Mouse (Mus musculus) limb, embryonic 14.5 days (tissue): ENCODE results near the gene Capn12. TPM values are rescaled to one million over a fixed set of nuclear protein-coding genes. Genes with fewer than 3 reads are reported as not detected.
A peak's percentile ranks its signal among the peaks of the same experiment; 100 is the strongest.

Experiments used
- ATAC-seq: fragments of 200-750 bp; cut with Nextera tagmentation; 2 replicates; pipeline ENCODE4 v1.8.0; 2017; ENCODE audit warnings: low read depth, moderate number of reproducible peaks, moderate TSS enrichment; ENCODE audit not compliant: low FRiP score
- DNase-seq: peaks from one replicate; pipeline ENCODE4 v3.0.0-alpha.2; 2015; ENCODE audit warnings: low spot score
- H3K27ac ChIP-seq: fragments of 300-500 bp; sonication (generic); replicated peaks from 2 replicates; pipeline ENCODE4 v1.5.1; 2014; ENCODE audit warnings: low read depth, mild to moderate bottlenecking, low read length, moderate library complexity, mixed read lengths
- H3K27me3 ChIP-seq: fragments of 300-500 bp; sonication (generic); 2 replicates; pipeline ENCODE4 v1.6.1; 2014; ENCODE audit warnings: low read length, mixed read lengths; ENCODE audit not compliant: control insufficient read depth, insufficient read depth
- H3K36me3 ChIP-seq: fragments of 300-500 bp; sonication (generic); 2 replicates; pipeline ENCODE4 v1.6.1; 2014; ENCODE audit warnings: mild to moderate bottlenecking, low read length, moderate library complexity, mixed read lengths; ENCODE audit not compliant: control insufficient read depth, insufficient read depth
- H3K4me1 ChIP-seq: fragments of 300-500 bp; sonication (generic); 2 replicates; pipeline ENCODE4 v1.6.1; 2014; ENCODE audit warnings: antibody characterized with exemption, low read length, mixed read lengths; ENCODE audit not compliant: control insufficient read depth, insufficient read depth
- H3K4me2 ChIP-seq: fragments of 300-500 bp; sonication (generic); replicated peaks from 2 replicates; pipeline ENCODE4 v1.6.1; 2014; ENCODE audit warnings: low read depth, mild to moderate bottlenecking, low read length, moderate library complexity; ENCODE audit not compliant: severe bottlenecking
- H3K4me3 ChIP-seq: fragments of 300-500 bp; sonication (generic); replicated peaks from 2 replicates; pipeline ENCODE4 v1.5.1; 2014; ENCODE audit warnings: low read length
- H3K9ac ChIP-seq: fragments of 300-500 bp; sonication (generic); 2 replicates; pipeline ENCODE4 v1.6.1; 2014; ENCODE audit warnings: mild to moderate bottlenecking, low read depth, low read length, moderate library complexity; ENCODE audit not compliant: severe bottlenecking
- H3K9me3 ChIP-seq: fragments of 300-500 bp; sonication (generic); 2 replicates; pipeline ENCODE4 v1.6.1; 2016; ENCODE audit warnings: low read length; ENCODE audit not compliant: control insufficient read depth
- POLR2A ChIP-seq: fragments of 200-500 bp; IDR thresholded peaks from 2 replicates; pipeline ENCODE4 v1.8.0; 2012; ENCODE audit warnings: inconsistent platforms, mild to moderate bottlenecking, moderate library complexity, borderline replicate concordance; ENCODE audit not compliant: insufficient read depth, insufficient read length; ENCODE audit errors: extremely low read depth
- WGBS: fragments of 180-500 bp; shearing (Covaris S2); extraction: QIAGEN DNeasy Blood & Tissue Kit; methylation state at CpG from one replicate; pipeline ENCODE4 v1.1.7; 2014; 5-methylcytosine and 5-hydroxymethylcytosine counted together
- polyA plus RNA-seq, 2 experiments: library from polyadenylated mRNA; depleted of rRNA in 1 of 2; stranded (reverse) in 1 of 2; unstranded in 1 of 2; fragments of >200 nt; fragmentation: Nextera tagmentation in 1 of 2; extraction: Ambion mirVana in 1 of 2; gene quantifications; 2 replicates each; pipeline versions ENCODE4 v1.2.1 to v1.2.3; 2012 to 2014

Gene Capn12
- polyA plus RNA-seq, 2 experiments: 0.25 to 0.58 TPM

DNA sequence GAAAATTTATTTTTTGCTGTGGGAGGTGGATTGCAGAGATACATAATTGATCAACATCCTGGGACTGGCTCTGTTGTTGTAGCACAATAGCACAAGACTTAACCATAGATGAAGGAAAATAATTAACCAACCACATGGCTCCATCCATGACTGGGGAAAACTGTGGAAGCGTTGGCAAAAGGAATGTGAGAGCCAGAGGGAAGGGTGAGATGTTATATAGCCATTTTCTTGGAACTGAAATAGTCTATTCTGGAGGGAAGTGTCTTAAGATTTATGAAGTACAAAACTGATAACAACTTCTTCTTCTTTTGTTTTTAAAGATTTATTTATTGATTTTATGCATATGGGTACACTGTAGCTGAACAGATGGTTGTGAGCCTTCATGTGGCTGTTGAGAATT lies 33.9 kb upstream of the Capn12 start:
- WGBS: 69% methylated on average over 1 of the region's 1 CpGs
- no peaks in the 10 kb centered on the region for H3K27me3 ChIP-seq
- DNase-seq: no peak
- no peaks in the 10 kb centered on the region for H3K36me3 ChIP-seq
- H3K9me3 ChIP-seq: no peaks in the 10 kb centered on the region
- no peak for ATAC-seq
- TF ChIP-seq POLR2A: no peak
- H3K4me1 ChIP-seq: peaks cover 14% of the 10 kb centered on the region
- no peak overlapping the region for H3K9ac ChIP-seq
- H3K27ac ChIP-seq: no peak overlapping the region
- H3K4me3 ChIP-seq: no peak overlapping the region
- no peak overlapping the region for H3K4me2 ChIP-seq

DNA sequence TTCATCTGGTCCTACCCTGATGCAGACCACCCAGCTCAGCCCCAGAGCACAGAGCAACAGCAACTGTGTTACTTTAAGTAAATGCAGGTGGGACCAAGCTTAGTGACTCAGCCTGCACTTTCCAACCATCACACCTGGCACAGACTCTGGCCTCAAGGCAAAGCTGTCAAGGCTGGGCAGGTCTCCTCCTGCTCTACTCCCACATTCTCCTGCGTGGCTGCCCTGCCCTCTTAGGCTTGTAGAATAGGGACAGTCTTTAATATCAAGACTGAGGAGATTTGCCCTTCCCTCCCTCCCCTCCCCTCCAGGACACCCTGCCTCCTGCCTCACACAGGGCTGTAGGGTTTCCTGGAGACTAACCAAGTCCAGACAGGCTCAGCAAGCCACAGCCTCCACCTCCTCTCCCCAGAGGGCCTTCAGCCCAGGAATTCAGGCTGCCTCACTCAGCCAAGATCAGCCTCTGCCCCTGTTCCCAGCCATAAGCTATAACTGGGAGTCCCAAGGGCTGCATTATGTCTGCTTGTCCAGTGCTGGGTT lies 31.5 kb upstream of the Capn12 start:
- 19% methylated on average over 1 of the region's 1 CpGs for WGBS
- peak; percentile 64 for DNase-seq

DNA sequence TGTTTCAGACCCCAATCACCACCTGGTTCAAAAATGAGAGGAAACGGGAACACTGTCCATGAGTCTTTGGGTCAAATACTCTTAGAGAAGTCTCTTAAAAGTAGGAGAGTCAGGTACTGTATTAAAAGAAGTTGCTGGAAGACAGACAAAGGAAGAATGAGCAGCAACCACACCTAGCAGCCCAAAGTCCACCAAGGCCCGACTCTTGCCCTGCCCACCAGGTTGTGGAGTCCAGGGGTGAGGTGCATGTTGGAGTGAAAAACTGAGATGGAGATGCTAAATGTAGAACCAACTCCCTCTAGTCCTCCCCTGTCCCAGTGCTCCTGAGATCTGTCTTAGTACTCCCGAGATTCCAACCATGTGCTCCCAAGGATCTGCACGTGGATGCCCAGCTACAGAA lies 30.6 kb upstream of the Capn12 start:
- Histone ChIP-seq H3K9ac (0 out of 2 replicates have a peak overlapping the region, but pooled peaks have one; percentile 28), H3K27ac (peak overlapping the region; percentile 67; the same call in 1 of the 2 replicates), H3K4me1 (peaks cover 14% of the 10 kb centered on the region), H3K36me3 (no peaks in the 10 kb centered on the region), H3K4me2 (no peak overlapping the region), H3K27me3 (no peaks in the 10 kb centered on the region), H3K9me3 (no peaks in the 10 kb centered on the region), H3K4me3 (no peak overlapping the region)
- ATAC-seq (no peak), DNase-seq (no peak)
- WGBS: 80% methylated on average over 4 of the region's 4 CpGs
- TF ChIP-seq POLR2A: no peak

More for the DNA sequence above, 31.5 kb upstream of the Capn12 start:
- Histone ChIP-seq H3K9me3 (no peaks in the 10 kb centered on the region), H3K9ac (peak overlapping the region; percentile 31; the same call in 1 of the 2 replicates), H3K27ac (peak overlapping the region; percentile 67), H3K36me3 (no peaks in the 10 kb centered on the region), H3K4me1 (peaks cover 14% of the 10 kb centered on the region), H3K4me2 (no peak overlapping the region), H3K4me3 (no peak overlapping the region), H3K27me3 (no peaks in the 10 kb centered on the region)
- peak; percentile 78 for ATAC-seq
- no peak for TF ChIP-seq POLR2A

DNA sequence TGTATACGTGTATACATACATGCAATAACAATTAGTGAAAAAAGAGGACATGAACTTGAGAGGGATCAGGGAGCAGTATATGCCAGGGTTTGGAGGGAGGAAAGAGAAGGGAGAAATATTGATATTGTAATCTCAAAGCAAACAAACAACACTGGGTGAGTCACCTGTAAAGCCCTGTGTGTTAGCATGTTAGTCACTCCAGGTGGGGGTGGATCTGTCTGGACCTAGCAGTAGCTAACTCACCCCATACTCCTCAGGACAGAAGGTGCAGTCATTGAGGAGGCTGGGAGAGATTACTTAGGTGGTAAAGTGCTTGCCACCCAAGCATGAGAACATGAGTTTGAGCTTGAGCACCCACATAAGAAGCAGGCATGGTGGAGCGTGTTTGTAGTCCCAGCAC lies 21.3 kb upstream of the Capn12 start:
- 90% methylated on average over 2 of the region's 2 CpGs for WGBS
- H3K4me2 ChIP-seq: no peak overlapping the region
- no peak overlapping the region for H3K27ac ChIP-seq
- TF ChIP-seq POLR2A: no peak
- H3K4me1 ChIP-seq: peaks cover 12% of the 10 kb centered on the region
- H3K9ac ChIP-seq: no peak overlapping the region
- H3K4me3 ChIP-seq: no peak overlapping the region
- H3K9me3 ChIP-seq: 0 out of 2 replicates have a peak, but pooled peaks cover 3% of the 10 kb centered on the region
- no peaks in the 10 kb centered on the region for H3K27me3 ChIP-seq
- DNase-seq (no peak), ATAC-seq (no peak)
- H3K36me3 ChIP-seq: no peaks in the 10 kb centered on the region

DNA sequence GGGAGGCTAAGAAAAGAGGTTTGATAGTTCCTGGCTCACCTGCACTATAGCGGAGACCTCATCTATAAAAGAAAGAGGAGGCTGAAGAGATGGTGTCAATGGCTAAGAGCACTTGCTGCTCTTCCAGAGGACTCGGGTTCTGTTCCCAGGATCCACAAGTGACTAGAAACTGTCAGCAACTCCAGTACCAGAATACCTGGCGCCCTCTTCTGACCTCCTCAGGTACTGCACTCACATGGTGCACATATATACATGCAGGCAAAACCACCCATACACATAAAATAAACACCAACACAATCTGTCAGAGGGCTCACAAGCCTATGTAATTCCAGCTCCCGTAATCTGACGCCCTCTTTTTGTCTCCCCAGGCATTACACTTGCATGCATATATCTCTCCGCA lies 20.3 kb upstream of the Capn12 start:
- no peak for ATAC-seq
- 87% methylated on average over 6 of the region's 6 CpGs for WGBS
- TF ChIP-seq POLR2A: no peak
- Histone ChIP-seq H3K4me3 (no peak overlapping the region), H3K9ac (no peak overlapping the region), H3K4me2 (no peak overlapping the region), H3K27ac (no peak overlapping the region), H3K9me3 (0 out of 2 replicates have a peak, but pooled peaks cover 3% of the 10 kb centered on the region), H3K27me3 (no peaks in the 10 kb centered on the region), H3K4me1 (peaks cover 12% of the 10 kb centered on the region), H3K36me3 (no peaks in the 10 kb centered on the region)
- no peak for DNase-seq

DNA sequence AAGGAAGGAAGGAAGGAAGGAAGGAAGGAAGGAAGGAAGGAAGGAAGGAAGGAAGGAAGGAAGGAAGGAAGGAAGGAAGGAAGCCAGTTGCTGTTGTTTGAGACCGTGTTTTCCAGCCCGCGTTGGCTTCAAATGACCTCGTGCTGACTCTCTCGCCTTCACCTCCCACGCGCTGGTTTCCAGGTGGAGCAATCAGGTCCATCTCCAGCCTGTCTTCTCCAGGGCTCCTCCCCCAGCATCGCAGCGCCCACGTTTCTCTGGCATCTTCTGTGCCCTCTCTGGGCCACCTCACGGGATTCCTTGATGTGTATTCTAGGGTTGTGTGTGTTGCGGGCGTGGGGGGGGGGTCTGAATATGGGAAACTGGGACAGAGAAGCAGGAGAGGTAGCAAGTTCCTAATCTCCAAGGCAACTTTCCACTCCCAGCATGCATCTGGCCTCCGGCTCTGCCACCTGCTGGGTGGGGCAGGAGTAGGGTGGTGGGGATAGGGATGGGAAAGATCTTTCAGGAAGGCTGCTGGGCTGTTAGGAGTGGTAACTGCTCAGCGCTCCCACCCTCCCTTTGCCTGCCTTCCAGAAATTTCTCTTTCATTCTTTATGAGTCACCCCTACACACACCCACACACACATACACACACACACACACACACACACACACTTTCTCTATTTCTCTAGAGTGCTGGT lies 18.3 kb upstream of the Capn12 start:
- no peak overlapping the region for H3K4me2 ChIP-seq
- no peak overlapping the region for H3K9ac ChIP-seq
- peaks cover 12% of the 10 kb centered on the region for H3K4me1 ChIP-seq
- no peak overlapping the region for H3K27ac ChIP-seq
- TF ChIP-seq POLR2A: no peak
- 0 out of 2 replicates have a peak, but pooled peaks cover 3% of the 10 kb centered on the region for H3K9me3 ChIP-seq
- ATAC-seq (no peak), DNase-seq (peak; percentile 16)
- H3K27me3 ChIP-seq: no peaks in the 10 kb centered on the region
- WGBS: 80% methylated on average over 15 of the region's 15 CpGs
- H3K4me3 ChIP-seq: no peak overlapping the region
- no peaks in the 10 kb centered on the region for H3K36me3 ChIP-seq
